Mouse (Mus musculus) kidney, postnatal 36 days (tissue): ENCODE measurements around the gene Gm8369.
"Not testable (repeated sequence)": the region's sequence is repeated elsewhere in the genome, so short reads cannot be mapped to it uniquely, and the experiment has no call there.

Source experiments
- DNase-seq, 2 experiments: peaks; one replicate each; pipeline ENCODE4 v3.0.0; 2021 to 2022; ENCODE audit warnings: mixed read lengths in 2 of 2

Gene Gm8369

DNA sequence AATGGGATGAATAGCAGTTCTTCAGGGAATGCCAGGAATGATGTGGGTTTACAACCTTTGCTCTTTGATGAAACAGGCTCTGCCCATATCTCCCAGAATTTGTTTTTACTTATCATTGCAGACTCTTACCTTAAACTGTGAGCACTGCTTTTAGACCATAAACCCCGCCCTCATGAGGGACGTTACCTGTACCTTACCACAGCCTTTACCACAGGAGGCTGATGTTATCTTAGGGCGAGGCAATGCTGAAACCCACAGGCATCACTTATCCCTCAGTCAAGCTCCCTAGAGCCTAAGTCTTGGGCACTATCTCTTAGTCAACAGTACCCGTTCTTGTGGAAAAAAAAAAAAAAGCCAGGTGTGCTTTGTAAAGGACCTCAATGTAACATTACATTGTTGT is 31.1 kb downstream of the Gm8369 start:
- no peak for DNase-seq

DNA sequence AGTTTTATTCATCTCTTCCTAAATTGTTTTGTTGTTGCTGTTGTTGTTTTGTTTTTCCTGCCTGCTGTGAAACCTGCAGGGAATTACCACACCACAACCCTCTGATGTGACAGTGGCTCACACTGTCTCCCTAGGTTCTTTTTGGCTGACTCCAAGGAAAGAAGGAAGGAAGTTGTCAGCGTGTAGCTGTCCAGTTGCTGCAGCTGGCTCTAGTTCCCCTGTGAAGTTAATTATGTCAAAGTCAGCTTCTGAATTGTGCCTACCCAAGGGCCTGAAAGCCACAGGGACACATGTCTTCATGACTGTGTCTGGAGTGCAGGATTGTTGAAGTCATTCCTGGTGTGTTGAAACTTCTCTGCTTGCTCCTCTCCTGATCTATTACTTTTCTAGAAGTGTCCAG is 31.6 kb downstream of the Gm8369 start:
- peak in 1 of 2 experiments; percentile 2 for DNase-seq

DNA sequence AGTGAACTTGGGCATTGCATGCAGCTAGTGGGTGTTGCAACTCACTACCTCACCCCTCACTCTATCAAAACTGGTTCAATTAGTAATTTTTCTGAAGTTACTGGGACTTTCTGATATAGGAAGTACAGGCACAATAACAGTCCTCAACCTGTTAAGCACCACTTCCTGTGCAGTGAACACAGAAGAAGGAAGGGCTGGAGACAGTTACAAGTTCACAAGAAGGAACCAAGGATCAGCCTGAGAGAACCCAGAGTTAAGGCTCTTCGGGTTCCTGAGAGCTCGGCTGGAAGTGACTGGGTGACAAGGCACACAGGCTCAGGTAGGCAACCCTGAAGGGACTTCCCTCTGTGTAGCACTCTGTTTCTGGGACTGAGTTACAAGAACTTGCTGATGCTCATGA is 32.6 kb downstream of the Gm8369 start:
- DNase-seq, result not testable (repeated sequence)

DNA sequence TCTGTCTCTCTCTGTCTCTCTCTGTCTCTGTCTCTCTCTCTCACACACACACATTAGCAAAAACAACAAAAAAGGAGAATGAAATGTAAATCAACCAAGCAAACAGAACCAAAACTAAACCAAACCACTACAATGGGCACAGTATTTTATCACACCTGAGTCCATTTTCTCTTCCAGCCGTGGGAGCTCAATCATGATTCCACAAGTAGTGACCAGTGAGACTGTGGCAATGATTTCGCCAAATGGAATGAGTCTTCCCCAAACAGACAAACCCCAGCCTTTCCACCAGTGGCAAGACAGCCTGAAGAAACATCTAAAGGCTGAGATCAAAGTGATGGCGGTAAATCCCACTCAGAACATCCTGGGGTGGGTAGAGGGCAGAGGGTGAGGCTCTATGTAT is 34.4 kb downstream of the Gm8369 start:
- DNase-seq, result no peak

DNA sequence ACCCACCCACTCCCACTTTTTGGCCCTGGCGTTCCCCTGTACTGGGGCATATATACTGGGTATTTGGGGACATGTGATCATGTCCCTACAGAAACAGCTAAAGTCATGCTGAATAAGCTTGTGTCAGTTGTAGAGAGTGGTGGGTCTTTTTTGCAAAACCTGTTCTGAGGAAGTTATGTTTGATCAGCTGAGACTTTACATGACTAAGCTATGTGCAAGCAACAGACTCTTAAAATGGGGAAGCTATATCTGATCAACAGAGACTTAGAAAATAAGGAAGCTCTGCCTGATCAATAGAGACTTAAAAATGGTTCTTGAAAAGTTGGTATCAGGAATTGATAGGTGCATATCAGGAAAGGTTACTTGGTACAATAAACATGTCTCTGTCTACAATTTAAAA is 47.7 kb downstream of the Gm8369 start:
- no peak for DNase-seq

DNA sequence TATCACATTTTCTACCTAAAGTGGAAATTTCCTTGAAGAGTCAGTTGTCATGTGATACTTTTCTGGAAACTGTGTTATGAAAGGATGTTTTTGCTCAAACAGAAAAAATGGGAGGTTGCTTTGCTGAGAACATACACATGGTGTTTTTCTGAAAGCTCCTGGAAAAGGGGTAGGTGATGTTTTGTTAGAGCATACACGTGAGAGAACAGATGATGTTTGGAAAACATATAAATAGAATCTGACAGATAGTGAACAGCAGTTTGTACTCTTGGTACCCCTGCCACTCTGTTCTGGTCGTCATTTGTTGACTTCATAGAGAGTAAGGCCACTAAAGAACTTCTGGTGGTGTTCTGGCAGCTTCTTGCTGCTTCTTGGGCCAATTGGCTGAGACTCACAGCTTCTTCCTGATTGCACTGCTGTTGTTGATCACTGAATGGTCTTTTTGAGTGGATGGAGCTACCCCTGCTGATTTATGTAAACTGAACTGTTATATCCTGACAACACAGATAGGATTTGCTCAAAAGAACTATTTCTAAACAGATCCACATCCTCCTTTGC is 48.2 kb downstream of the Gm8369 start:
- DNase-seq, result no peak

DNA sequence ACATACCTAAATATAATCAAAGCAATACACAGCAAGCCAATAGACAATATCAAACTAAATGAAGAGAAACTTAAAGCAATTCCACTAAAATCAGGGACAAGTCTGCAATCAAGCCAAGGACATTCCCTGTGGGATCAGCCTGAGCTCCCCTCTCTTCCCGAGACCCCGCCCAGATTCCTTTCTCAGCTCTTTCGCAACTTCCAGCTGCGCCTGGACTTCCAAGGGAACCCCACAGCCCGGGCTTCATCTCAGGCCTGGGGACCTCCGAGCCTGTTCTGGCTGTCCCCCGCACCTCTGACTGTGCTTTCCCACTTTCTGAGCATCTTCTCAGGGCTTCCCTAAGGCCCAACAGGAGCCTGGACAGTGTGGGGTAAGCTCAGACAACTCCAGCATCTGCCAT is 50.9 kb downstream of the Gm8369 start, which contains the start of gene Ms4a4d:
Gene Ms4a4d, plus strand, starts transcription at position 209 of the 400 bp plus-strand sequence.
- DNase-seq, result no peak

DNA sequence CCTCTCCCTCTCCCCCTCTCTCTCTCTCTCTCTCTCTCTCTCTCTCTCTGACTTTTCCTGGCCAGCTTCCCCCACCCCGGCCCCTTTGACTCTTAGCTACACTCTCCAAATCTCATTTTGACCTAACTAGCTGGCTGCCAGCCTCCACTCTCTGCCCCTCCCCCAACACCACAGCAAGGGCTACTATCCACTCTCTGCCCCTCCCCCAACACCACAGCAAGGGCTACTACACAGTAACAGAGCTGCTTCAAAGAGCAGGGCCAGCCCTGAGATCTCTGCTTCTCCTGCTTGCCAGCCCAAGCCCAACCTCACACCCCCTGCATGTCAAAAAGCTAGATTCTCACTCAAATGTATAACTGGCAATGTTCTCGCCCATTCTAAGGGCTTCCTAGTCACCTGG is 51.6 kb downstream of the Gm8369 start:
- no peak for DNase-seq

DNA sequence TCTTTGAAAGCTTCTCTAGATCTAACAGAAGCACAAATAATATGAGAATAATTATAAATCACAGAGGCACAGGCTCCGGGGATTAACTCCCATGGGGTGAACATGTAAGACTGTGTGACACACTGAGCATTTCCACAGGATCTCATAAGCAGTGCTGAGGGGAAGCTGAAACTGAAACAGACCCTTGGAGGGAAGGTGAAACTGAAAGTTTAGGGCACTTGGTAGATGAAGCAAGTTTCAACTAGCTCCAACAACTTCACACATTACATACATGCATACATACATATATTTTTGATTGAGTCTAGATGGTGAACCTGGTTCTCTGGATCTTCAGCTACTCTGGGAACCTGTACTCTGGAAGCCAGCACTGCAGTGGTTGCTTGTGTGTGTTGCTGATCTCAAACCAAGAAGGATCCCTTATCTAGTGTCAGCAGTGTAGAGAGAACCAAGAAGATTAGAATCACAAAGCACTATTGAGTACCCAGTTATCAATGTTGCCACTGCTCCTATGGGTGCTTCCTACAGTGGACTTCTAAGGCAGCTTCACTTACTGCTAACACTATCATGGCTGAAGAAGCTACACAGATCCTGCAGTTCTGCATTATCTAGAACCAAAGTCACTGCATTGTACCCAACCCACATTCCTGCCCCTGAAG is 54.6 kb downstream of the Gm8369 start:
- DNase-seq, result not testable (repeated sequence)

DNA sequence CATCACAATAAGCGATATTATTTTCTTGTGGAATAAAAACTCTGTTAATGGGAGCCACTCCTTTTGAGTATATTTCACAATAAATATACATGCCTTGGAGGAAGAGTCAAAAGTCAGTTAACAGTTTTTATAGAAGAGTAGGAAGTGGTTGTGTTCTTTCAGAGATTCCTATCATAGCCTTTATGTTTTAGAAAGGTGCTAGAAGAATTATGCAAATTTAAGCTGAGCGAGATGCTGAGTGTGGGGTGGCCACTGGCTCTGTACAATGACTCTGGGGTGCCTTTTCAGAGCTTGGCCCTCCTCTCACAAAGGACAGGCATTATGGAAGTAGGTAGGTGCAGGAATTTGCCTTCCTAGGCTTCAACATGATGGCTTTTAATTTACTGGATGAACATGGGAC is 58.6 kb downstream of the Gm8369 start:
- DNase-seq, result not testable (repeated sequence)

DNA sequence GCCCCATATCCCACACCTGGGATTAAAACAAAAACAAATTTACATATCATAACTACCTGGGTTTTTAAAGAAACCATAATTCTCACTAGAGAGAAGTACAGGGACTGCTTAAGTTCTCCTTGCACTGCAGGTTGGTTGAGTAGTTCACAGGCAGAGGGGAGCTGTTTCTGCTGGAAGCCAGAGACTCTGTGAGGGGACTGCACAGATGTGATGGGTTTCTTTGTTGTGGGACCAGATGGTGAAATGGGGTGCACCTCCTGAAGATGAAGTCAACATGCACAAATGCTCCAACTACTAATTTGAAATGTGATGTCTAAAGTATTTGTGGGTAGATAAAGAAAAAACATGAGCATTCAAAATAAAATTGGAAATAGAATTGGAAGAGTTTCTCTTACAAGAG is 62.2 kb downstream of the Gm8369 start:
- no peak for DNase-seq

DNA sequence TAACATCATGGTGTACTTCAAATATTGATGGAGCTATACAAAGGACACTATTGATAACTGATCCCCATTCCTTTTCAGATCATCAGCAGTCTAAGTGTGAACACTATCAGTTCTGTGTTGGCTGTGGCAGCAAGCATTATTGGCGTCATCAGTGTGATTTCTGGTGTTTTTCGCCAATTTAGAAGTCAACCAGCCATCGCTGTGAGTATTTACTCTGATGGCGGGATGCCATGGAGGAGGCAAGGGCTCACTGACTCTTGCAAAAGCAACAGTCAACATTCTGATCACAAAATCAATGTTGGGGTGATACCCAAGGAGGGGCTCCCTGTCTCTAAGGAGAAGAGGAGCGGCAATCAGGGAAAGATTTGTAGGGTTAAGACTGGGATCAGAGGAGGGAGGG is 69.0 kb downstream of the Gm8369 start:
- no peak for DNase-seq

DNA sequence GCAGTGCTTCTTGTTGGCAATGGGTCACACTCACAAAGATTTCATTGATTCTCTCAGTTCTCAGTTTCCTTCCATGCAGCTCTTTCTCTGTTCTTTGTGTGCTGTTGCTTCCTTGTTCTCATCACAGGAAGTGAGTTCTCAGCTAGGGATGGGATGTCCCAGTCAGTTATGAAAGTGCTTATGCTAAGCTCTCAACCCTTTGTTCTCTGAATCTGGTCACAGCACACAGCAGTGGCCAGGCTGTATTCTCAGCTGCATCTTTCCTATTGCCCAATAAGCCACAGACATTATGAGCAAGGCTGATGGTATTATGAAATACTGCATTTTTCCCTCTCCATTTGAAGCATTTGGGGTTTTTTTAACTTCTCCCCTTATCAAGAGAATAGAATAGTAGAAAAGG is 73.8 kb downstream of the Gm8369 start:
- not testable (repeated sequence) for DNase-seq
